Mouse (Mus musculus): ENCODE data around the gene Igf2r. TPM values are rescaled to one million over a fixed set of nuclear protein-coding genes. Genes with fewer than 3 reads are reported as not detected.

The Igf2r gene
- polyA plus RNA-seq, 1 experiment from 2014 or later = 43.7 TPM

GRCm38 (mm10) chr17:12744071-12744470 is 25.4 kb downstream of the Igf2r start:
- Histone ChIP-seq H3K9me3 (ENCODE audit: control insufficient read depth, low read length) (peaks cover 10% of the 10 kb centered on the region), H3K4me2 (no peak overlapping the region), H3K4me3 (ENCODE audit: low read depth, low read length) (no peak overlapping the region), H3K36me3 (ENCODE audit: control insufficient read depth, insufficient read depth, low read length) (peaks cover 49% of the 10 kb centered on the region), H3K27ac (ENCODE audit: low read depth, low read length) (no peak overlapping the region), H3K4me1 (replicated peaks; ENCODE audit: control insufficient read depth, insufficient read depth, low read length) (peaks cover 35% of the 10 kb centered on the region), H3K9ac (ENCODE audit: low read depth, low read length) (no peak overlapping the region), H3K27me3 (replicated peaks; ENCODE audit: control insufficient read depth, insufficient read depth, low read length) (no peaks in the 10 kb centered on the region)
- 63% methylated on average over 1 of the region's 1 CpGs for WGBS
- ATAC-seq (replicated peaks; ENCODE audit: low FRiP score) (no peak), DNase-seq (ENCODE audit: low spot score) (no peak)

- H3K4me2 ChIP-seq = peak overlapping the region; percentile 66
- ATAC-seq (replicated peaks; ENCODE audit: low FRiP score) (0 out of 2 replicates have a peak, but pooled peaks have one; percentile 24), DNase-seq (ENCODE audit: low spot score) (no peak)
- peak overlapping the region; percentile 70 for H3K9ac ChIP-seq (ENCODE audit: low read depth, low read length)
- H3K36me3 ChIP-seq (ENCODE audit: control insufficient read depth, insufficient read depth, low read length) = peaks cover 51% of the 10 kb centered on the region
- 54% methylated on average over 38 of the region's 38 CpGs for WGBS
- H3K9me3 ChIP-seq (ENCODE audit: control insufficient read depth, low read length) = peaks cover 10% of the 10 kb centered on the region
- H3K4me1 ChIP-seq (replicated peaks; ENCODE audit: control insufficient read depth, insufficient read depth, low read length) = peaks cover 37% of the 10 kb centered on the region
- peak overlapping the region; percentile 63; the same call in 1 of the 2 replicates for H3K27ac ChIP-seq (ENCODE audit: low read depth, low read length)
- H3K27me3 ChIP-seq (replicated peaks; ENCODE audit: control insufficient read depth, insufficient read depth, low read length) = no peaks in the 10 kb centered on the region
- peak overlapping the region; percentile 61 for H3K4me3 ChIP-seq (ENCODE audit: low read depth, low read length)
Observed at GRCm38 (mm10) chr17:12742151-12742908, 27.1 kb downstream of the Igf2r start.

GRCm38 (mm10) chr17:12741218-12741968 is 28.1 kb downstream of the Igf2r start:
- peak; percentile 70 for ATAC-seq (replicated peaks; ENCODE audit: low FRiP score)
- Histone ChIP-seq H3K27me3 (replicated peaks; ENCODE audit: control insufficient read depth, insufficient read depth, low read length) (no peaks in the 10 kb centered on the region), H3K9ac (ENCODE audit: low read depth, low read length) (peak overlapping the region; percentile 70), H3K27ac (ENCODE audit: low read depth, low read length) (peak overlapping the region; percentile 63), H3K9me3 (ENCODE audit: control insufficient read depth, low read length) (peaks cover 10% of the 10 kb centered on the region), H3K4me2 (peak overlapping the region; percentile 66), H3K36me3 (ENCODE audit: control insufficient read depth, insufficient read depth, low read length) (peaks cover 47% of the 10 kb centered on the region), H3K4me3 (ENCODE audit: low read depth, low read length) (peak overlapping the region; percentile 61), H3K4me1 (replicated peaks; ENCODE audit: control insufficient read depth, insufficient read depth, low read length) (peaks cover 35% of the 10 kb centered on the region)
- peak; percentile 62 for DNase-seq (ENCODE audit: low spot score)
- 49% methylated on average over 45 of the region's 45 CpGs for WGBS

- H3K4me2 ChIP-seq = peak overlapping the region; percentile 21; the same call in 1 of the 2 replicates
- H3K36me3 ChIP-seq (ENCODE audit: control insufficient read depth, insufficient read depth, low read length) = peaks cover 44% of the 10 kb centered on the region
Observed at GRCm38 (mm10) chr17:12740317-12740716, 29.1 kb downstream of the Igf2r start.

GRCm38 (mm10) chr17:12739516-12739915 is 29.9 kb downstream of the Igf2r start:
- H3K4me1 ChIP-seq (replicated peaks; ENCODE audit: control insufficient read depth, insufficient read depth, low read length) = peaks cover 24% of the 10 kb centered on the region
- no peaks in the 10 kb centered on the region for H3K27me3 ChIP-seq (replicated peaks; ENCODE audit: control insufficient read depth, insufficient read depth, low read length)
- peaks cover 40% of the 10 kb centered on the region for H3K36me3 ChIP-seq (ENCODE audit: control insufficient read depth, insufficient read depth, low read length)
- DNase-seq (ENCODE audit: low spot score) = no peak
- WGBS = 70% methylated on average over 4 of the region's 4 CpGs
- H3K27ac ChIP-seq (ENCODE audit: low read depth, low read length) = peak overlapping the region; percentile 64
- no peak for ATAC-seq (replicated peaks; ENCODE audit: low FRiP score)
- H3K4me3 ChIP-seq (ENCODE audit: low read depth, low read length) = no peak overlapping the region
- H3K9me3 ChIP-seq (ENCODE audit: control insufficient read depth, low read length) = peaks cover 10% of the 10 kb centered on the region
- no peak overlapping the region for H3K4me2 ChIP-seq
- H3K9ac ChIP-seq (ENCODE audit: low read depth, low read length) = no peak overlapping the region

More at GRCm38 (mm10) chr17:12740317-12740716, 29.1 kb downstream of the Igf2r start:
- Histone ChIP-seq H3K27ac (ENCODE audit: low read depth, low read length) (peak overlapping the region; percentile 64; the same call in 1 of the 2 replicates), H3K4me3 (ENCODE audit: low read depth, low read length) (no peak overlapping the region), H3K9ac (ENCODE audit: low read depth, low read length) (no peak overlapping the region), H3K9me3 (ENCODE audit: control insufficient read depth, low read length) (peaks cover 10% of the 10 kb centered on the region), H3K27me3 (replicated peaks; ENCODE audit: control insufficient read depth, insufficient read depth, low read length) (no peaks in the 10 kb centered on the region), H3K4me1 (replicated peaks; ENCODE audit: control insufficient read depth, insufficient read depth, low read length) (peaks cover 31% of the 10 kb centered on the region)
- peak; percentile 71 for ATAC-seq (replicated peaks; ENCODE audit: low FRiP score)
- DNase-seq (ENCODE audit: low spot score) = no peak
- 11% methylated on average over 2 of the region's 2 CpGs for WGBS

GRCm38 (mm10) chr17:12737934-12738333 is 31.5 kb downstream of the Igf2r start:
- Histone ChIP-seq H3K4me1 (replicated peaks; ENCODE audit: control insufficient read depth, insufficient read depth, low read length) (peaks cover 27% of the 10 kb centered on the region), H3K9ac (ENCODE audit: low read depth, low read length) (no peak overlapping the region), H3K9me3 (ENCODE audit: control insufficient read depth, low read length) (peaks cover 10% of the 10 kb centered on the region), H3K27me3 (replicated peaks; ENCODE audit: control insufficient read depth, insufficient read depth, low read length) (no peaks in the 10 kb centered on the region), H3K36me3 (ENCODE audit: control insufficient read depth, insufficient read depth, low read length) (peaks cover 33% of the 10 kb centered on the region), H3K4me3 (ENCODE audit: low read depth, low read length) (no peak overlapping the region), H3K27ac (ENCODE audit: low read depth, low read length) (no peak overlapping the region), H3K4me2 (no peak overlapping the region)
- WGBS = 63% methylated on average over 1 of the region's 1 CpGs
- DNase-seq (ENCODE audit: low spot score) (no peak), ATAC-seq (replicated peaks; ENCODE audit: low FRiP score) (no peak)

DNA sequence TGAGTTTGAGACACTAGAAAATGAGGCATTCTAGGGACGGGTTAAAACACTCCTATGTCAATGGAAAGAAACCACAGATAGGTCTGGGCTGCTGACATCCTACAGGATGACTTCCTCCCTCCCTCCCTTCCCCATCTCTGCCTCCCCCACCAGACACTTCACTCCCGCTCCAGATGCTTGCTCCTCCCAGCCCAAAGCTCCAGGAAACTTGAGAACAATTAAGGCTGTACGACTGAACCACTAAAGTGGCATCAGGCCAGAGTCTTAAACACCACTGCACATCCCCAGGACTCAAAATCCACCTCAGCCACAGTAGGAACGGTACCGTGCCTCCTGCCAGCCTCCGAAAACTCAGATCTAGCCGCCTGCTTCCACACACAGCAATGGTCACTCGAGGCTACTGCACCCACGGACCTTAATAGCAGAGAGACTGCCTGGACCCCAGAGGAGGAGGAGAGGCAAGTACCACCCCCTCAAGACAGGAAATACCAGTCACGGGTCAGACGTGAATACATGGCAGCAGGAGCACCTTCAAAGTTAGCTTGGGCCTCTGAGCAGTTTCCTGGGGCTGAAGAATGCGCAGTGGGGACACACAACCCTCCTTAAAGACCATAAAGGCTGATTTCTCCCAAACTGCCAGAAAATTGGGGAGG is 35.1 kb downstream of the Igf2r start:
- Histone ChIP-seq H3K4me3 (ENCODE audit: low read depth, low read length) (no peak overlapping the region), H3K9me3 (ENCODE audit: control insufficient read depth, low read length) (no peaks in the 10 kb centered on the region), H3K9ac (ENCODE audit: low read depth, low read length) (no peak overlapping the region), H3K4me1 (replicated peaks; ENCODE audit: control insufficient read depth, insufficient read depth, low read length) (peaks cover 11% of the 10 kb centered on the region), H3K27me3 (replicated peaks; ENCODE audit: control insufficient read depth, insufficient read depth, low read length) (no peaks in the 10 kb centered on the region), H3K27ac (ENCODE audit: low read depth, low read length) (no peak overlapping the region), H3K4me2 (no peak overlapping the region), H3K36me3 (ENCODE audit: control insufficient read depth, insufficient read depth, low read length) (peaks cover 16% of the 10 kb centered on the region)
- no peak for DNase-seq (ENCODE audit: low spot score)
- 50% methylated on average over 12 of the region's 12 CpGs for WGBS
- ATAC-seq (replicated peaks; ENCODE audit: low FRiP score) = no peak

DNA sequence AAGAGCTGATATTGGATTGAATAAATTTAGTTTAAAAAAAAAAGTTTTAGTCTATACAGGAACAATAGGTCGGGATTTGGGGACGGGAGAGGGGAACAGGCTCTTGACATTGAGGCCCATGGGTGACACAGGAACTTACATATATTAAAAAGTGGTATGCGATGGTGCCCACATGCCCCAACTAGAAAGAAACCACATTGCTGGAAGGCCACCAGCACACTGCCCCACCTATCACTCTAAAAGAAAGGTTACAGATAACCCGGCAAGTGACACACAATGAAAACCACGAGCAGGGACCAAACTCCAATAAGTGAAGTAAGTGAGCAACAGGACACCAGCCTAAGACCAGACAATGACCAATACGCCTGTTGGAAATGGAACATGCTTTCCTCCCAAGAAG is 36.3 kb downstream of the Igf2r start:
- H3K27ac ChIP-seq (ENCODE audit: low read depth, low read length) = no peak overlapping the region
- no peak overlapping the region for H3K4me3 ChIP-seq (ENCODE audit: low read depth, low read length)
- H3K9ac ChIP-seq (ENCODE audit: low read depth, low read length) = no peak overlapping the region
- H3K9me3 ChIP-seq (ENCODE audit: control insufficient read depth, low read length) = no peaks in the 10 kb centered on the region
- 68% methylated on average over 6 of the region's 6 CpGs for WGBS
- no peak for DNase-seq (ENCODE audit: low spot score)
- no peak overlapping the region for H3K4me2 ChIP-seq
- ATAC-seq (replicated peaks; ENCODE audit: low FRiP score) = no peak
- H3K36me3 ChIP-seq (ENCODE audit: control insufficient read depth, insufficient read depth, low read length) = peaks cover 16% of the 10 kb centered on the region
- peaks cover 11% of the 10 kb centered on the region for H3K4me1 ChIP-seq (replicated peaks; ENCODE audit: control insufficient read depth, insufficient read depth, low read length)
- H3K27me3 ChIP-seq (replicated peaks; ENCODE audit: control insufficient read depth, insufficient read depth, low read length) = no peaks in the 10 kb centered on the region
